Mouse (Mus musculus) G1E-ER4 (cell line): ENCODE measurements around the gene Gpc2. TPM values are rescaled to one million over a fixed set of nuclear protein-coding genes. Genes with fewer than 3 reads are reported as not detected.

Experiments
- GATA1 ChIP-seq: IDR thresholded peaks from one replicate; pipeline ENCODE4 v1.8.0; 2012; ENCODE audit warnings: low read length, inconsistent platforms
- polyA plus RNA-seq: library from polyadenylated mRNA; stranded (reverse); fragments of >175 nt; gene quantifications from 2 replicates; pipeline ENCODE4 v1.2.3, GENCODE M21; 2012

Gene Gpc2
- not detected in 2 replicates for polyA plus RNA-seq

- TF ChIP-seq GATA1 = no peak
These were observed at the start of gene Gpc2, which contains the start of the genes Gm43720 and Stag3 for GRCm38 (mm10) chr5:138279585-138280424. Gpc2 (minus strand) TSS chr5:138280005. Gm43720 (minus strand) TSS chr5:138279958. Stag3 (plus strand) TSS chr5:138280240.

DNA sequence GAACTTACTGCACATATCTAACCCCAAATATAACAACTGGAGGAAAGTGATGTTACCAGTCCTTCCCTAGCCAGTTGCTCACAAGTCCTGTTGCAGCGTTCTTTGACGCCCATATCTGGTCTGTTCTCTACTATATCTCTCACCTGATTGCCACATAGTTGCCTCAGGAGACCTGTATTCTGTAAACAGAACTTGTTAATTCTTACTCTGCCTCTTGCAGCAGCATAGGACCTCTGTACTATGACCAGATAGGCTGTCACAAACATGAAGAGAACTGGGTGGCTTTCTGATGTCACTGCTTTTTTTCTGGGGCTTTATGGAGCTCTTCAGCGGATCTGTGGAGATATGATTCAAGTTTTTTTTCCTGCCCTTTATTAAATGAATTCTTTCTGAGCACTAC lies 33.0 kb upstream of the Gpc2 start:
- no peak for TF ChIP-seq GATA1

GRCm38 (mm10) chr5:138299613-138300012 lies 19.8 kb upstream of the Gpc2 start:
- no peak for TF ChIP-seq GATA1

GRCm38 (mm10) chr5:138294158-138294557 lies 14.4 kb upstream of the Gpc2 start:
- TF ChIP-seq GATA1 = no peak

DNA sequence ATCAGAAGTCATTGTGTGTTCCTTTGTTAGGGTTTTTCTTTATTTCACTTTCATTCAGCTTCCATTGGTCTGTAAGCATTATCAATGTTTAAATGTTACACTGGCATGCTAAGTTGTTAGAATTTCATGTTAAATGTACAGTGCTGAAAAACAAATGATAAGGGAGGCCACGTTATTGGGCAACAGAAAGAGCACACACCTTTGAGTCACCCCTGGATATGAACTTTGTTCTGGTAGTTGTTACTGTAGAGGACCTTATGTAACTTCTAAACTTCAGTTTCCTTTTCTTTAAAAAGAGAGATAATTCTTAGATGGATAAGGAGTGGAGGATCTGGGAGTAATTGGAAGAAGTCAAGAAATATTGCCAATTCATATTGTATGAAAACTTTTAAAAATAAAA lies 11.8 kb upstream of the Gpc2 start:
- TF ChIP-seq GATA1 = no peak

DNA sequence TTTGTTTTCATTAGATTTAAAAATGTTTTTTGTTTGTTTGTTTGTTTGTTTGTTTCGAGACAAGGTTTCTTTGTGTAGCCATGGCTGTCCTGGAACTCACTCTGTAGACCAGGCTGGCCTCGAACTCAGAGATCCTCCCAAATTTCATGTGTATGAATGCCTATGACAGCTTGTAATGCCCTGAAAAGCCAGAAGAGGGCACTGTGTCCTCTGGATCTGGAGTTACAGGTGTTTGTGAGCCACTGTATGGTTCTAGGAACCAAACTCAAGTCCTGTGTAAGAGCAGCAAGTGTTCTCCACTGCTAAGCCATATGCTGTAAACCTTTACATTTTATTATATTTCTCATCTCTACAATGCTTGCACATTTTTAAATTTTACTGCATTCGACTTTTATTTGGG lies 8.1 kb upstream of the Gpc2 start:
- no peak for TF ChIP-seq GATA1

DNA sequence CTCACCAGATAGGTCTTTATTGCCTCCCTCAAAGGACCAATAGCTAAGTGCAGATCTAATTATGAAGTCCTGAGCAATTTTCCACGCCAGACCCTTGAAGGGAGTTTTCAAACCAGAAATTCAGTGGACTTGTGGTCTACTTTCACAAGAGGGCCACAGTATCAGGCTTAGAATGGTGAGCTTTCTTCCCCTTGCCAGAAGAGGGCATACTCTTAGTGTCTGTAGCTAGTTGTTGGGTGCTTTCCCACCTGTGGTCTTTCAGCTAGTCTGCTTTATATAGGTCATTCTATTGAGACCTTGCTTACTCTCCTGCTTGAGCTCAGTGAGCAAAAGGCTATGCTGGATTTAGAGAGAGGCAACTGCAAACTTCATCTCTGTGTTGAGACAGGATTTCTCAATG lies 3.7 kb upstream of the Gpc2 start:
- no peak for TF ChIP-seq GATA1

- no peak for TF ChIP-seq GATA1
These were observed 2.0 kb upstream of the Gpc2 start for GRCm38 (mm10) chr5:138281798-138282197.

DNA sequence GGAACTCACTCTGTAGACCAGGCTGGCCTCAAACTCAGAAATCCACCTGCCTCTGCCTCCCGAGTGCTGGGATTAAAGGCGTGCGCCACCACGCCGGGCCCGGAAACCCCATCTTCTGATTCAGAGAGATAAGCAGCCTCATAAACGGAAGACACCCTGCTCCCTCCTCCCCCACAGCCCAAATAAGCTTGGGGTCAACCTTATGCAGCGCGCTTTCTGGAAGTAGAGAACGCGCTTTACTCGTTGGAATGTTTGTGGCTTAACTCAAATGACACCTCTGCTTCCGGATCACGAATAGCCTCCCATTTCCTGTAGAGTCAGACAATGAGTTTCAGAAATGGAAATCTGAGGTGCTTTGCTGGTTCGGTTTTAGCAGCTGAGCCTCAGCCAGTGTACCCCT lies 1.0 kb upstream of the Gpc2 start:
- no peak for TF ChIP-seq GATA1

DNA sequence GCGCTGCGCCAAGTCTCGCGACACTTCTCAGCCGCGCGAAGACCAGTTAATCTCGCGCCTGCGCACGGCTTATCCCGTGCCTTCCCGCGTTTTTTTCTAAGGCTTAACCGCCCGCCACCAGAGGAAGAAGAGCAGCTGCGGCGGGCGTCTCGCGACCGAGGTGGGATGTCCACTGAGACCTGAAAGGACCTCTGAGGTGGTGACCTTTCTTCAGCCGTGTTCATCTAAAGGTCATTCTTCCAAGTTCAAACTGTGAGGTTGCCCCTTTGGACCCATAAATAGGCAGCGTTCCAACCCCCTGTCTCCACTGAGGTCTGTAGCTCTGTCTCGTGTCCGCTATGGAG lies 592 bp upstream of the Gpc2 start:
- TF ChIP-seq GATA1 = no peak

GRCm38 (mm10) chr5:138277994-138278393 lies 1.8 kb downstream of the Gpc2 start:
- no peak for TF ChIP-seq GATA1

DNA sequence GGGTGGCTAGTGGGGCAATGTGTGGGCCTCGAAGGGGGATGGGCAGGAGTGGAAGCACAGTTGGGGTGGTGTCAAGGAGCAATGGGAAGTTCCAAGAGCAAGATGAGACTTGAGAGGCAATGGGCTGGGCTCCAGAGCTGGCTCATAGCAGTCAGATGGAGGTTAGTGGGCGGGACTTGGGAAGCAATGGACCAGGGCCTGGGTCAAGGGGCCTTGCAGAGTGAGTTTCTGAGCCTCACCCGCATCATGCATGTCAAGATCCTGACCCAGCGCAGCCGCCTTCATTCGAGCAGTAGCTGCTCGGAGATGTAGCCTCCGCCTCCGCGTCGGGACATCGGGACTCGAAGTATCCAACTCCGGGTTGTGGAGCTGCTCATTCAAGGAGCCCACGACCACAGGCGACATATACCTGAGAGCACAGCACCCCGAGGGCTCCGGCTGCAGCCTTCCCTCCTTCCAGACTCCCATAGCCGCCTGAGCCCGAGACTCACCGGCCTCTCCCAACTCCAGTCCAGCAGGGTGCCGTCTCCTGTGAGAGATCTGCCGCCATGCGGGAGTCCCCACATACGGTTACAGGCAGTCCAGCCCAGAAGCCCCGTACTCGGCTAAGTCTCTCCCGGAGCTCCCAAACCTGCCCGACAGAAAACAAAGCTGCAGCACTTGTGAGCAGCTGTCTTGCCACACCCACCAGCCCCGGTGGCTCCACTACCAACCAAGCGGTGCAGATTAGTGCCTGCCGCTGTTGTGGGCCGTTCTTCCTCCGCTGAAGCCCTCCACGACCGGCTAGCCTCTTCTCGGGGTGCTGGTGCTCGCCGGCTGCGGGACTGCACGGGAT lies 4.4 kb downstream of the Gpc2 start:
- TF ChIP-seq GATA1 = no peak

DNA sequence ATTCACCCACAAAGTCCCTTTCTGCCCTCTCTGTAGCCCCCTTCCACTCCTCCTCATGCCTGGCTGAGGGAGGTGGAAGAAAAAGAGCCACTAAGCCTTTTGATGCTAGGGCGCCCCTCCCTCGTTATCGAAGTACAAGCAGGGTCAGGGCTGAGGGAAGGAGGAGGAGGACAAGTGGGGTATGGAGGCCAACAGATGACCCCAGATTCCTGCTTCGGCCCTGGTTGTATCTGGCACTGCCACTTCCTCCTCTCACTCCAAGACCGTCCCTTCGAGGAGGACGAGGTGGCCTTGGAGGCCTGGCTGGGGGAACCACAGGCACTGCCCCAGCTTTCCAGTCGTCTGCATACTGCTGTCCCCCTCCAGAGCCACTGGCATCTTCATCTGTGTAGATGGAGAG lies 5.6 kb downstream of the Gpc2 start:
- no peak for TF ChIP-seq GATA1

- no peak for TF ChIP-seq GATA1
These were observed 7.3 kb downstream of the Gpc2 start, which contains the start of gene Gal3st4 for GRCm38 (mm10) chr5:138272409-138272923. Gal3st4 (minus strand) TSS chr5:138272840.

DNA sequence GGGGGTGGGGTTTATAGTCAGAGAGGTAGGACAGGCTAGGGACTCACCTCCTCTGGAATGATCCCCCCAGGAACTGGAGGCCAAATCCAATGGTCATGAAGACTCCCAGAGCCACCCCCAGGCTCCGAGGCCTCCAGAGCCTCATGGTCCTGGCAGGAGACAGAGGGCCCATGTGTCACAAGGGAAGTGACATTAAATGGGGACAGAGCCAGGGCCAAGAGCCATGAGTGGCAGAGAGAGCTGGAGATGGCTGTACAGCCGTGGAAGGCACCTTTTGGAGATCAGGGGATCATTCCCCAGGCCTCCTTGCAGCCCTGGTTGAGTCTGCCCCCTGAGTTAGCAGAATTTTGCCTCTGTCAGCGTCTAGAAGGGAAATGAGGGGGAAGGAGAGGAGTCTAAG lies 8.6 kb downstream of the Gpc2 start:
- TF ChIP-seq GATA1 = no peak

GRCm38 (mm10) chr5:138268980-138269379 lies 10.8 kb downstream of the Gpc2 start:
- TF ChIP-seq GATA1 = no peak
